Mouse (Mus musculus): Measurements from ENCODE around the gene Mapkap1.

GRCm38 (mm10) chr2:34548961-34549360 is 142.4 kb downstream of the Mapkap1 start:
- TF ChIP-seq CTCF (IDR thresholded peaks at IDR 0.05; ENCODE audit: borderline replicate concordance, extremely low read depth, insufficient read depth, insufficient read length), result no peak
- TF ChIP-seq POLR2A (IDR thresholded peaks at IDR 0.05; ENCODE audit: borderline replicate concordance, extremely low read depth, insufficient read depth, insufficient read length, poor library complexity, severe bottlenecking), result no peak
